Mouse (Mus musculus) lung, adult 2 months (tissue): ENCODE data around the gene Kbtbd13. TPM values are rescaled to one million over a fixed set of nuclear protein-coding genes. Genes with fewer than 3 reads are reported as not detected.

ENCODE experiments used
- DNase-seq: peaks from one replicate; pipeline ENCODE4 v3.0.0; 2022
- H3K4me1 ChIP-seq: fragments of 200-500 bp; 2 replicates; pipeline ENCODE4 v1.6.1; 2011; ENCODE audit warnings: low read length; ENCODE audit not compliant: control insufficient read depth, insufficient read depth
- H3K4me3 ChIP-seq: fragments of 200-500 bp; replicated peaks from 2 replicates; pipeline ENCODE3; 2011; ENCODE audit warnings: low read depth, mild to moderate bottlenecking, control low read depth, low read length; ENCODE audit errors: extremely low read depth
- CTCF ChIP-seq: fragments of 200-500 bp; IDR thresholded peaks from 2 replicates; pipeline ENCODE4 v1.5.1; 2011; ENCODE audit warnings: mild to moderate bottlenecking, low read length, control low read depth; ENCODE audit not compliant: insufficient read depth
- POLR2A ChIP-seq: fragments of 200-500 bp; IDR thresholded peaks from 2 replicates; pipeline ENCODE4 v1.6.1; 2011; ENCODE audit warnings: low read depth, mild to moderate bottlenecking, control low read depth, low read length, borderline replicate concordance; ENCODE audit errors: extremely low read depth
- WGBS: fragments of 180-500 bp; shearing (Covaris S2); methylation state at CpG from one replicate; pipeline ENCODE4 v1.1.7; 2018; 5-methylcytosine and 5-hydroxymethylcytosine counted together
- polyA plus RNA-seq: library from polyadenylated mRNA; depleted of rRNA; stranded (reverse); fragments of >200 nt; gene quantifications from 2 replicates; pipeline ENCODE4 v1.2.3, GENCODE M21; 2012; rRNA removed

Kbtbd13 gene
- 1.3 and 2.0 TPM in 2 replicates for polyA plus RNA-seq

DNA sequence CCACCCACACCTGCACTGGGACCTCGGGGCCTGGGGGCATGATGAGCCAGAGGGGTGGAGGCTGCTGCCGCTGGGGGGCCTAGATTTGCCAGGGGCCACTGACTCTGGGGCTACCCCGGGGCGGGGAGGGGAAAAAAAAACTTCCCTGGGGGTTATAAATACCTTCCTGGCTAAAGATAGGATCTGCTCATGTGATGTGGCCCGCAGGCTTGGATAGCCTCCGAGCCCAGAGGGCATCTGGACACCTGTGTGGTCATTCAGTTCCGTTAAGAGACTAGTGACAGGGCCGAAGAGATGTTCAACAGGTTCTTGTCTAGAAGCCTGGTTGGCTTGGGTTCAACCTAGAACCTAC lies at the start of gene Kbtbd13:
TSS of gene Kbtbd13 (minus strand) at position 40 of the 352 bp plus-strand sequence.
- no peak for DNase-seq
- Histone ChIP-seq H3K4me1 (no peaks in the 10 kb centered on the region), H3K4me3 (peak within 1 kb of the TSS; percentile 11)
- TF ChIP-seq POLR2A (no peak), CTCF (no peak)
- 40% methylated on average over 8 of the region's 8 CpGs for WGBS

DNA sequence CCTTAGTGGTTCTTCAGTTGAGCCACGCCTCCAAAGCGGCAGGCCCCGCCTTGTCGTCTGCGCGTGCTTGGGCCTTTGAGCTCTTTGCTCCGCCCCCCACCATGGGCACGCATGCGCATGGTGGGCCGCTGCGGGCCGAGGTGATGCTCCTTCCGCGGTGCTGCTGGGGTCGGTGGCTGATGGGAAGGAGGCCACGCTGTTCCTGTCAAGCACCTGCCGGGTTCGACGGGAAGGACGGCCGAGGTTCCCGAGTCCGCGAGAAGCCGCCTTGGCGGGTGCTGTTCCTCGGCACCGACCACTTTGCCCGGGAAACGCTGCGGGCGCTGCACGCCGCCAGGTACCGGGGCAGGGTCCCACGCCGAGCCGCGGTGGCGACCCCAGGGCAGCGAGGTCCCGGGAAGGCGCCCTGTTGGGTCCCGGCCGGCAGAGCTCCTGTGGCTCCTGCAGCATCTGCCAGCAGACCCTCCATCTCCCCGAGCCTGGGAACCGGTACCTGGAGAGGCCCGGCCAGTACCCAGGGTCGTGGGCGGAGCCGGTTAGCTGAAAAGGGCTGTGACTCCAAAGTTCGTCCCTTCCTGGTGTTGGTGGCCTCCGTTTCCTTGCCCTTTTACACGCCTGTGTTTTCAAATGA lies 44.3 kb upstream of the Kbtbd13 start, which contains the start of gene Mtfmt:
TSS of gene Mtfmt (plus strand) at position 112 of the 631 bp plus-strand sequence.
- peaks cover 2% of the 10 kb centered on the region; the same call in 1 of the 2 replicates for H3K4me1 ChIP-seq
- TF ChIP-seq POLR2A: peak; percentile 88; the same call in 1 of the 2 replicates
- TF ChIP-seq CTCF: no peak
- H3K4me3 ChIP-seq: peak within 1 kb of the TSS; percentile 86
- under 1% methylated on average over 54 of the region's 54 CpGs for WGBS
- peak; percentile 92 for DNase-seq

DNA sequence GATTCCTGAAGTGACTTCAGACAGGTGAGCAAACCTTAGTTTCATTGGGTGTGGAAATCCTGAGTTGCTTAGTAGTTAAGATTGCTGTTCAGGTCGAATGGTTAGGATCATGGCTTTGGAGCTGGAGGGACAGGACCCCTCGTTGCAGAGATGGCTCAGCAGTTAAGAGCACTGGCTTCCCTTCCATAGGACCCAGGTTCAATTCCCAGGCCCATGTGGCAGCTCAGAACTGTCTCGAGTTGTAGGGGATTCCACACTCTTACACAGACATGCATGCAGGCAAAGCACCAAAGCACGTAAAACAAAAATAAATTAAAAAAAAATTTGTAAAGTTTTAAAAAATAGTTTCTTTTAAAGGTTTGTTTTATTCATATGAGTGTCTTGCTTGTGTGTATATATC lies 43.8 kb upstream of the Kbtbd13 start:
- TF ChIP-seq POLR2A: no peak
- TF ChIP-seq CTCF: no peak
- Histone ChIP-seq H3K4me3 (no peak overlapping the region), H3K4me1 (peaks cover 2% of the 10 kb centered on the region; the same call in 1 of the 2 replicates)
- WGBS: 67% methylated on average over 4 of the region's 4 CpGs
- no peak for DNase-seq

DNA sequence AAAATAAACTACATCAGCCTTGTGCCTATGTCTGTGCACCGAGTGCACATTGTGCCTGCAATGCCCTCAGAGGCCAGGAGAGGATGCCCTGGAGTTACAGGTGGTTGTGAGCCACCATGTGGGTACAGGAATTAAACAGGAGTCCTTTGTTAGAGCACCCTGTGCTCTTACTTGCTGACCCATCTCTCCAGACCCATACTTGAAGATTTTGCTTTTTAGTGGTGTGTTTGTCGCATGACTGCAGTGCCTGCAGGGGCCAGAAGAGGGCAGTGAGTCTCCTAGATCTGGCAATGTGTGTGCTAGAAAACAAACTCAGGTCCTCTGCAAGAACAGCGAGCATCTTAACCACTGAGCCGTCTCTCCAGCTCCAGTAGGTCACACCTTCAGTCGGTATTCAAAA lies 42.7 kb upstream of the Kbtbd13 start:
- WGBS: 62% methylated on average over 5 of the region's 5 CpGs
- TF ChIP-seq CTCF (peak; percentile 52; the same call in 1 of the 2 replicates), POLR2A (no peak)
- peak; percentile 43 for DNase-seq
- no peak overlapping the region for H3K4me3 ChIP-seq
- H3K4me1 ChIP-seq: peaks cover 2% of the 10 kb centered on the region; the same call in 1 of the 2 replicates

DNA sequence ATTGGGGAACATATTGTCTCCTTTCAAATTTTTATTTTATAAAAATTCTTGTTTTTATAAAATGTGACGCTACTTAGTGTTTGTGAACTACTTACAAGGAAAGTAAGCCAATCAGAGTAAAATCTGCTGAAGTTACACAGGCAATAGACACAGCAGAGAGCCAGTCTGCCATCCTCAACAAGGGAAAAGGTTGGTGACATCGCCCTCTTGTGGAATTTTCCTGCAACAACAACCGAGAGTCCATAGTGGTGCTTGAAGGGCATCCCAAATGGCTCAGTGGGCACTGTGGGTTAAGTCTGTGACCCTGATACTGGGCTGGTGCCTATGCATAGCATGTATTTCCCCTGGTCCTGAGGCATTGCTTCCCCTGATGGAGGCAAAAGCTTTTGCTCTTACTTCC lies 40.8 kb upstream of the Kbtbd13 start:
- WGBS: 2% methylated on average over 3 of the region's 3 CpGs
- peak; percentile 73 for TF ChIP-seq CTCF
- TF ChIP-seq POLR2A: no peak
- peak; percentile 79 for DNase-seq
- Histone ChIP-seq H3K4me3 (no peak overlapping the region), H3K4me1 (peaks cover 2% of the 10 kb centered on the region; the same call in 1 of the 2 replicates)

DNA sequence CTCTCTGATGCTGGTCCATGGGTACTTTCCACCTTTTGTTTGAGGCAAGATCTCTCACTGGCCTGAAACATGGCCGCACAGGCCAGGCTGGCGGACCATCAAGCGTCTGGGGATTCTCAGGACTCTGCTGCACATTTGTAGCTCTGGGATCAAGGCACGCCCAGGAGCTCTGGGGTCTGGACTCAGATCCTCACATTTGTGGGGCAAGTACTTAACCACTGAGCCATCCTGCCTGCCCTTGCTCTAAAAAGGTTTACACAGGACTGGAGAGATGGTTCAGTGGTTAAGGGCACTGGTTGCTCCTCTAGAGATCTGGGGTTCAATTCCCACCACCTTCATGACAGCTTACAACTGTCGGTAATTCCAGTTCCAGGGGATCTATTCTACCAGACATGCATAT lies 39.5 kb upstream of the Kbtbd13 start:
- WGBS: 89% methylated on average over 5 of the region's 5 CpGs
- no peak for DNase-seq
- TF ChIP-seq POLR2A (no peak), CTCF (no peak)
- H3K4me3 ChIP-seq: no peak overlapping the region
- H3K4me1 ChIP-seq: no peaks in the 10 kb centered on the region

DNA sequence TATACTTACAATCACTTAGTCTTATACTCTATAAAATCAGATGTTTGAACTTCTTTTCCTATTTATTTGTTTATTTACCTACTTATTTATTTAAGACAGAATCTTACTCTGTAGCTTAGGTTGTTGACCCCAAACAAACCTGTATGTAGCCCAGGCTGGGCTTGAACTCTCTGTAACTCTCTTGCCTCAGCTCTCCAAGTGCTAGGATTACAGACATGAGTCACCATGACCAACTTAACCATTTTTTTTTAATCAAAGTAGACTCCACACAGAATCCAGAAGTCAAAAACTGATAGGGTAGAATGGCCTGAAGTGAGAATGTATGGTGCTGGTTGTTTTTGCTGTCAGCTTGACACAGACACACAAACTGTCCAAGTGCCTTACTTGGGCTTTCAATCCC lies 38.9 kb upstream of the Kbtbd13 start:
- Histone ChIP-seq H3K4me3 (no peak overlapping the region), H3K4me1 (no peaks in the 10 kb centered on the region)
- TF ChIP-seq CTCF (no peak), POLR2A (no peak)
- DNase-seq: no peak

DNA sequence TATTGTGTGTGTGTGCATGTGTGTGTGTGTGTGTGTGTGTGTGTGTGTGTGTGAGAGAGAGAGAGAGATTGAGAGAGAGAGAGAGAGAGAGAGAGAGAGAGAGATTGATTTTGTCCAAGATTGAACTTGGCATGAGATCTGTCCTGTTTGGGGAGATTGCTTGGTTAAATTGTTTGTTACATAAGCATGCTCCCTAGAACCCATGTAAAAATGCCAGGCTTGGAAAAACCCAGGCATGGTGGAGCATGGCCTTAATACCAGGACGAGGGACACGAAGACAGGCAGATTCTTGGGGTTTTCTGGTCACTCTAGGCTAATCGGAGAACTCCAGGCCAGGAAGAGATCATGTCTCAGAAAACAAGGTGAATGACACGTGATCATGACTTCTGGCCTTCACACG lies 36.6 kb upstream of the Kbtbd13 start:
- no peak for DNase-seq
- Histone ChIP-seq H3K4me3 (no peak overlapping the region), H3K4me1 (no peaks in the 10 kb centered on the region)
- TF ChIP-seq POLR2A (no peak), CTCF (no peak)
- WGBS: 82% methylated on average over 5 of the region's 5 CpGs

DNA sequence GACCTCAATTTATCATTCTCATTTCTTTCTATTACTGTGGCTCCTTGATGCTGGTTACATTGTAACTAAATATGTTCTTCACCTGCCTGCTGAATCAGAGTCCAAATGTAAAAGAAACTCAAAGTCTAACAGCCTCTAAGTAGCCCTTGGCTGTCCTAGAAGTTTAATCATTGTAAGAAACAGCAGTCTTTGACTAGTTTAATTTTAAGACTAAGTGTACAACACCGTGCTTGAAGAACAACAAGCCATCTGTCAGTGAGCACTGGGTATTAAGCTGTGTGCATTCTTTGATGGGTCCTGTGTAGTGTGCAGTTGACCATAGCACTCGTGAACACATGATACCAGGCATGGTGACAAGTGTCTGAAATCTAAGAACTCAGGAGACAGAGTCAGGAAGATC lies 36.1 kb upstream of the Kbtbd13 start:
- no peak overlapping the region for H3K4me3 ChIP-seq
- TF ChIP-seq POLR2A (no peak), CTCF (no peak)
- WGBS: 60% methylated on average over 2 of the region's 2 CpGs
- no peaks in the 10 kb centered on the region for H3K4me1 ChIP-seq
- no peak for DNase-seq

DNA sequence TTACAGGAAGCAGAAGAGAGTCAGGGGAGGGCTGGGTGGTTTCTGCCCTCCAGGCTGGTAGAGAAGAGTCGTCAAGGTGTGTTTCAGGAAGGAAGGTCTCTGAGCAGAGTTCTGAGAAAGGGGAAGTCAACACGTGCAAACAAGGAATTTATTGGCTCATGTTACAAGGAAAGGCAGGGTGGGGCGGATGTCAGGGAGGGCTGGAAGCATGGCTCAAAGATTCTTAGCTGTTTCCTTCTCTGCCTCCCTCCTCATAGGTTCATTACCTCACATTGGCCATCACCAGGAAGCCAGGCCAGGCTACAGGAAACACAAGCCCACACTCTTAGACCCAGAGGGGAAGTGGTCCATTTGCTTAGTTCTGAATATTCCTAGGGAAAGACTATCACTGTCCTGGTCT lies 32.9 kb upstream of the Kbtbd13 start:
- no peak for DNase-seq
- Histone ChIP-seq H3K4me3 (no peak overlapping the region), H3K4me1 (no peaks in the 10 kb centered on the region)
- TF ChIP-seq POLR2A (no peak), CTCF (no peak)
- WGBS: 20% methylated on average over 3 of the region's 3 CpGs
